Mouse (Mus musculus): ENCODE data around the gene Fancd2os.

GRCm38 (mm10) chr6:113612258-113612969 lies 11.9 kb upstream of the Fancd2os start:
- no peak for TF ChIP-seq CTCF (IDR thresholded peaks at IDR 0.05; ENCODE audit: low read depth)
- TF ChIP-seq EP300 (IDR thresholded peaks at IDR 0.05; ENCODE audit: low read depth) = no peak
